Mouse (Mus musculus): Measurements from ENCODE around the gene Fibin.

The Fibin gene

DNA sequence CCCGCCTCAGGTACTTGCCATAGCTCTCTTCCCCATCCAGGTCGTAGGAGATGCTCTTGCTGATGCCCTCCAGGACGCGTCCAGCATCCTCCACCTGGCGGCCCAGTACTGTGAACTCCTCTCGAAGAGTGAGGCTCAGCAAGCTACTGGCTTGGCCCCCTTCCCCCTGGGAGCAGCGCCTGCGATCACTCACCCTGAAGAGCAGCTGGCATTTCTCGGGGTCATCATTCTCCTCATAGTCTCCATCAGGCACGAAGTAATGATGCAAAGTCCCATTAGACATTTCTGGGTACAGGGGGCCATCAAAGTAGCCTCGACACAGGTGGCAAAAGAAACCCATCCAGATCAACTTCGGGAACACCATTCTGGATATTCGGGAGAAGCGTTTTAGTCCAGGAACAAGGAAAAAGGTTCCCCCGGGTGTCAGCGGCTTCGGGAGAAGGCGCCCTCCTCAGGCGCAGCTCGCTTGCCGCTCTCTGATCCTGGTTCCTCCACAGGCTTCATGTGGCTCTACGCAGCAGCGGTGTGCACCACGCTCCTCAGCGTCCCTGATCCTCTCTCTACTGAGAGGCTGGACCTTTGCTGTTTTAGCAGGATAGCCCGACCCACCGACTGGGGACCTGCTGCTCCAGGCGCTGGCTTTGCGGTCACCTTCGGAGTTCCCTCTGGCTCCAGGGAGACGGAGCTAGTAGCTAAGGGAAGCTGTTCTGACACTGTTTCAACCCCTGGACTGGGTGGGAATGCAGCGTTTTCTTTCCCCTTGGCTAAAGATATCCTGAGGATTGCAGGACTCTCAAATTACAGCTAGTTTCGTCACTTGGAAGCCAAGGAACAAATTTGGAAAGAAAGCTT, at the start of gene Fibin:
TSS of gene Fibin (minus strand) at position 752 of the 852 bp plus-strand sequence.
- DNase-seq (ENCODE audit: low read depth, low spot score): peak; percentile 35

DNA sequence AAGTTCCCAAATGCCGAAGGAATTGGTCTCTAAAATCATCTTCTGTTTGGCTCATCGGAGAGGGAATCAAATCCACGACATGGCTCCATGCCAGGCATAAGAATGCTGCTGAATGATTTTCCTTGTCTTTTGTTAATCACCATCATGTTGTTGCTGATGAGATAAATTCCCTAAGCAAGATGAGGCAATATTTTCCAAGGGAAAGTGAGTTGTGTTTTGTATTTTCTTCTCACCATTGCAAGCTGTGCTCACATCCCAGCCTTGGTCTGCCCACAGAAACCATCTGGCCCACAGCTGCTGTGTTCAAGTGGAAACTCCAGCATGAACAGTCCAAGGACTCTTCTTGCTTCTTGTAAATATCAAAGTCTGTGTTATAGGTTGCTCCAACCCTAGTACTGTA, 48.4 kb upstream of the Fibin start:
- no peak for DNase-seq (ENCODE audit: low read depth, low spot score)

DNA sequence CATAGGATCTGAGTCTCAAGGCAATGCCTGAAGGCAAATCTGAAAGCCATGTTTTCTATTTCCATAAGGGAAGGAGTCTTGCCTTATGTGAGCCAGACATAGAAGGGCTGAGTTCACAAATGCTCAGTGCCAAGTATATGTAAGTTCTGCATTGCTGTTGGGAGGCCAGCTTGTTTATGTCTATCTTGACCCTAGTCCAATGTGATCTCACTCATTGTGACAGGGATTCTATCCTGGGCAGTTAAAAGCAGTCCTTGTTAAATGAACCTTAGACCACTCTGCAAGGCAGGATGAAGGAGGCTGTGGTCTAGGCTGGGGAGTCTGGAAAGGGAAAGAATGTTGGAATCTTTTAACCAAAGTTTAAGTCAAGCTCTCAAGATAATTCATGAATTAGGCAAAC, 45.8 kb upstream of the Fibin start:
- DNase-seq (ENCODE audit: low read depth, low spot score): no peak

DNA sequence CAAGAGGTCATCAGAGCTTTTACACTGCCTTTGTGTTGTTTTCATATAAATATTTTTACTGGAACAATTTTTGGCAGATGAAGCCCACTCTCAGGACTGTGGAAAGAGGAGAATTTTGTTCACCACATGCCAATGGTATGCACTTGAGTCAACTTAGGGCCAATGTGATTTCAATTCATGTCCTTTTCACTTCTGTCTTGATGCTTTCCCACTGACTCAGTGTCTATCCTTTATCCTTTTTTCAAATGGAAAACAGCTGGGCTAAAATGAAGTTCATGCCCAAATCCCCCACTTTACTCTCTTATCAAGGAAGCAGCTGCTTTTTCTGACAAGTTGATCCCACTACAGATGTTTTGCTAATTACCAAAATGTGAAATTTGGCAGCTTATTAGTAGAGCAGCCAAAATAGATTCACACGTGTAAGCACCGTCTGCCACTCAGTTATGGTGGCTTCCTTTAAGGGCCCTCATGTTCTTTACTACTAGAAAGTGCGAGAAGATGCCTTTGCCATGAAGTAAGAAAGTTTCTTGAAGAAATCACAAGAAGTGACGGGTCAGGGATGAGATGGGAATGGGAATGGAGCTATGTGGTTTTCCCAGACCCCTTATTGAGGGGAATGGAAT, 29.8 kb upstream of the Fibin start:
- DNase-seq (ENCODE audit: low read depth, low spot score): no peak

DNA sequence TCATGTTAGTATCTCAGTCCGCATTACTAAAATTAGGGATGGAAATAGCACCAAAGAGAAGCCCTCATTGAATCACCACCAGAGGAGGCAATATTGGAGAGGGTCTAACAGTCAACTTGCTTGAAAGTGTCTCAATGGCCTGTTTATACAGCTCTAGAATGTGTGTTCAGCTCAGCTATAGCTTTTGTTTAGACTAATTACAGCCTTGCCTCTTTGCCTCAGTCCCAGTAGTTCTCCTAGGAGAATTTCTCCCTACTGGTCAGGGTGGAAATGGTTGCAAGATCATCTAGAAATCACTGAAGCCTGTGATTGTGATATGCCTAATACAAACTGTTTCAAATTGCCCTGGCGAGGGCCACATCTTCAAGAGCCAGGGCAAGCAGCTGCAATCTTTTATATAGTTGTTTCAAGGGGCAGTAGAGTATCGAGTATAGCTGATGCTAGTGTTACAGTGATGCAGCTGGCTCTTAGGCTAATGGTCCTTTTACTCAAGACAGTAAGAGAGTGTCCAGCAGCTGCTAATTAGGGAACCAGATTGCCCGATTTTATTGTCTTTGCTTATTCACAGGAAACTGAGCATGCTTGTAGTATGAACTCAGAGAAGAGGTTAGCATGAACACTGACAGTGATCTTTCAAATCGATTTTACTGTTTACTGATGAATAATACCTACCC, 27.9 kb upstream of the Fibin start:
- no peak for DNase-seq (ENCODE audit: low read depth, low spot score)

DNA sequence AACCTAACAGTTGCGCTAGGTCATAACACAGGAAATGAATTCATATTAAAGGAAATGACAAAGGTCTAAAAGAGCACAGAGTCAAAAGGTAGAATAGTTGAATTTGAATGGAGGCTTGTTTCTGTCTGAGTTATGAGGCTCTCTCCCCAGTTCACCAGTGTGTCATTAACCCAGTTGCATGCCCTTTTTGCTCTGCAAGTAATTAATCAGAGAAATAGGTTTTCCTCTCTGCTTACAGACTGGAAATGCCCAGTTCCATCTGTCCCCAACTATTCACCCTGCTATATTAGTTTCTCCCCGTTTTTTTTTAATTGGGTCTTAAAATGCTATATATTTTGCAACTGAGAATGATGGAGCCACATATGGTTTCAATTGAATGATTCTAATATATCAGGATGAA, 16.8 kb upstream of the Fibin start:
- DNase-seq (ENCODE audit: low read depth, low spot score): peak; percentile 24

DNA sequence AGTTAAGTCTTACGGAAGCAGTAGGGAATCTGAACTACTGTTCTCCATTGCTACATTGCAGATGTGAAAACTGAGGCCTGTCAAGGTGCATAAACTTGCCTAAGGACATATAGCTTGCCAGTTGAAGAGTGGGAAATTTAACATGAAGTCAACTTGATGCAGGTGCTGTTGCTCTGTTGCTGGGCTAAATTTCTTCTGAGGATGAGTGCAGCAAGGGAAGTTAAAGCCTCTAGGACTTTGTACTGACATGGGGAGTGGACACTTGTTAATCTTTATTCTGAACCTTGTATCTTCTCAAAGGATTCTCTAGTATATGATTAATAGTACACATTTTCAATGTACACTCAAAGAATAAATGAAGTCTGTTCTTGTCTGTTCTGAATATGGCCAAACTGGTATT, 13.7 kb upstream of the Fibin start:
- no peak for DNase-seq (ENCODE audit: low read depth, low spot score)

DNA sequence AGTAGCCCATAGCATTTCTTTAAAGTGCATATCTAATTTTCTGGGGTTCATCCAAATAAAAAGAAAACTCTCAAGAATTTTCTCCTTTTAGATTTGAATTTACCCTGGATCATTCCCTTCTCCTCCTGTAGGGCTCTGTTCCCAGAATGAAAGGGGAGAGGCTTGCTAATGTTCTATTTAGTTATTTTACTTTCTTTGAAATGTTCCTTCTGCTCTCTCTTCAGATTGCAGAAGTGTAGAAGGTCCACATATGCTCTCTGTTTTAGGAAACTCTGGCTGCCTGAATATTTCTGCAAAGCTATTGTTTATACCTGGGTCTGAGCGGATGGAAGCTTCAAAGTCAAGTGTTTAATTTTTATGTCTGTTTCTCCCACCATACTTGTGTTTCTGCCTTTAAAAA, 12.5 kb upstream of the Fibin start:
- no peak for DNase-seq (ENCODE audit: low read depth, low spot score)

DNA sequence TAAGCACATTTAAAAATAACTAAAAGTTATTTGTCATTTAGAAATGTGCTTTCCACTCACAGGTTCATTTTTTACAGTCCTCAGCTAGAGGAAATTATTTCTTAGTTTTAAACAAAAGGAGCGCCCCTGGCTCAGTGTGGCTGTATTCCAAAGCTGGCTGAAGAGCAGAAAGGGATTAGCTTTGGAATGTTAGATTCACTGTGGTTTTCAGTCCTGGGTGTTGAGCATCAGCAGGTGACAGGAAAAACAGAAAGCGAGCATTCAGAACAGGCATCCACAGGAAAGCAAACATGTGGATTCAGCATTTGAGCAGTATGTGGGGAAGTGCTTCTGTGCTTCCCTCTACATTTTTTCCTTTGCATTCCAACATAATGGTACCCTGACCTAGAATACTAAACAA, 10.2 kb upstream of the Fibin start:
- no peak for DNase-seq (ENCODE audit: low read depth, low spot score)

DNA sequence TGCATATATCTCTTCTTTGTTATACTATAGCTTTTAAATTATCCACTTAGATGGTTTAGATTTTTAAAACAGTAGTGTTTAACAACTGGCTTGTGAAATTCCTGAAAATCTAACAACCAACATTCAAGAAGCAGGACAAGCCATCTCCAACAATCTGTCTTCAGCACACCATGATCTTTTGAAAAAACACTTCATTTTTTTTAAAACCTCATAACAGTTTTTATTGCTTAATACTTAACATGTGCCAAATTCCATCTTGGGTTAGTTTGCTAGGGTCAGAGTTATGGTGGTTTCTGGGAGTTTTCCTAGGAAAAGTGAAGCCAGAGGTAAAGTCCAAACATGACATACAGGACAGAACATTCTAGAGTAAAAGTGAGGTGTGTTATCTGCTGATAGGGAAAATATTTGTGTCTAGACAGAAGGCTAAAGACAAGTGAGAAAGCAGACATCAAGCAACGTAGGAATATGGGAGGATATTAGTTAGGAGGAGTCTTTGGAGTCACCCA, 4.5 kb upstream of the Fibin start:
- no peak for DNase-seq (ENCODE audit: low read depth, low spot score)

DNA sequence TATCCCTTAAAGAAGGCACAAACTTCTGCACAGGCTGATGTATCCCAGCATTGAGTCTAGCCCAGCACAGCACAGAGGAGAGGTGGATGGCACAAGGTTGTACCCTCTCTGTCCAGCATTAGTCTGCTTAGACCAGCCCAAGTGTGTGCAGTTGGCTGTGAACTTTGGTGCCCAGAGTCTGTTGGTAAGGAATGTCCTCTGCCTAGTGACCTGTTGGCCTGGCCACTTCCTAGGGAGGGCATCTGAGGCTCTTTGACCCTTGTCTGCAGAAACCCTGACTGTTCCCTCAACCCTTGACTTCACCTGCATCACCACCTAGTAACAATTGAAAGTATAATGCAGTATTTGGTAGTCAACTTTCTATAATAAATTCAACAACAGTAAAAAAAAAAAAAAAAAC, 2.4 kb upstream of the Fibin start:
- no peak for DNase-seq (ENCODE audit: low read depth, low spot score)

DNA sequence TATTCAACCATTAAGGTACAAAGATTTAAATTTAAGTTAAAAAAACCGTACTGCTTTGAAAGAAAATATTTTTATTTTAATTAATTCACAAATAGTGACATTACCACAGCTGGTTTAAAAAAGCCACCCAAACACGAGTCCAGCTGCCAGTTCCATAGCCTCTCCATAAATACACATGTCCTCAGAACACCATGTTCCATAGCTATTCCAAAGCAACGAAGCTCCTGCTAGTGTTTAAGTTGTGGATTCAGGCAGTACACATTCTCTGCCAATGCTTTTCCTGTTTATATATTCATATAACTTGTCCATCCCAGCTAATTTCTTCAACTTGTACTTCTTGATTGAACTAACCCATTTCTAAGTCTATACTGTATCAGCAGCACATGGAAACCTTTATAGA, 872 bp upstream of the Fibin start:
- no peak for DNase-seq (ENCODE audit: low read depth, low spot score)

DNA sequence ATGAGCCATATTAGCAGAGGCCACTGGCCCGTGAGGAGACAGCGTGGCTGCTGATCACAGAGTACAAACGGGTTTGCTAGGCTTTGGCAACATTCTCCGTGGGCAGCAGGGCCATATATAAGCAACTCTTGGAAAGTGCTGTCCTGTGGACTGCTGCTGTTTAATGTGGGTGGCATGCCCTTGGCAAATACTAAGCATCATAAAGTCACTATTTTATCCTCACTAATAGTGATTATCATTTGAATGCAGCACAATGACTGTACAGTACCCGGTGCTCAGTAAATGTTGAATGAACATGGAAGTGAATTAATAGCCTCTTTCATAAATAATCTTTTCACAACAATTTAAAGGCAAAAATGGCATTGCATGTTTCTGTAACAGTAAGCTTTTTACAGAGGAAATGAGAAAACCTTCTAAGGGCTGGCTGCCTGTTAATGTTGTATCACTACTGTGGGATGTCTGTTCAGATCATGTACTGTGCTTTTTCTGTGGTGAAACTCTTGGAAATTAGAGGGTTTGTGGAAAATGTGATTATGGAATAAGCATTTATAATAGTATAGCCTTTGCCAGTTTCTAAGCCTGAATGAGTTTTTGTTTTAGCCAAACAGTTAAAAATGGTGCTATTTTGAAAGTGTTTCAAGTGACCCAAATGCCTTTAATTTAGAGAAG, 9.5 kb downstream of the Fibin start:
- no peak for DNase-seq (ENCODE audit: low read depth, low spot score)

DNA sequence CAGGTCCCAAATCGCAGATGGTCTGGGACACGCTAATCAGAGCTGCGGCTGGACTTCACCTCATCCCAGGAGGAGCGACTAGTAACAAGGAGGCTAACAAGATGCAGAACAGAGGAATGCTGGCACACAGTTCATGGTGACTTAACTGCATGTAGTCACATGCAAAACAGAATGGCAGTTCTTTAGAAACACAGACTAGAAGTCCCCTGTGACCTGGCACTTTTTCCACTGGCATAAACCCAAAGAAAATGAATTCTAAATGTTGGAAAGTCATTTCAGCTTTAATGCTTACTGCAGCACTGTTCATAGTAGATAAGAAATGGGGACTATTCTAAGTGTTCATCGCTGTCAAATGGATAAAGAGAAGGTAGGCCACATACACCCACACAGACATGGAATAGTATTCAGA, 11.1 kb downstream of the Fibin start:
- DNase-seq (ENCODE audit: low read depth, low spot score): no peak

DNA sequence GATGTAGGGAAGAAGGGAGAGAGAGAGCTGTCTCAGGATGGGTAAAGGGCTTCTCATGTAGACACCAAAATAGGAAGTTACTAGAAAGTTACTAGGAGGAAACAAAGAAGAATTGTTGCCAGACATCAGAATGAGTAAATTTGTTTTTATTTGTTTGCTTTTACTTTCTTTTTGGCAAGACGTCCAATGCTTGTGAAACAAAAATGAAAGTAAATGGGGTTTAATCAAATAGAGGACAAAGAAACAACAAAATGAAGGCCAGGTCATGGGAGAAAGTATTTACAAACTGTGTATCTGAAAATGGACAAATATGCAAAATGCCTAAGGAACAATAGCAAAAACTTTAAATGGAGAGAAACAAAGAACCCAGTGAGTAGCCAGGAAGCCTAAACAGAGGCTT, 11.6 kb downstream of the Fibin start:
- no peak for DNase-seq (ENCODE audit: low read depth, low spot score)

DNA sequence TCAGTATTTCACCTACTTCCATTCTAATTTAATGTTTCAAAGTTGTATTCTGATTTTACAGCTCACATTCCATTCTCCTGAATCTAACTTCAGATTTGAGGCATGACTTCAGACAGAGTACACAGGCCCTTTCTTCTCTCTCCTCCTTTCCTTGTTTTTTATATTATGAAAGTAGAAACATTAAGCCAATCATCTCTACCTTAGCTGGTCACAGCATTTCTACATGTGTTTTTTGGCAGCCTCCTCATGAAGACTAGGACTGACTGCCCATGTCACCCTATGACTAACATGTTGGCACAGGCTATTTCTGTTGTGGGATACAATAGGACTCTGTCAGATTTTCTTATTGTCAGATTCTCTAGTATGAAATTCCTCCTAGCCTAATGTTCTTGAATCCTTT, 34.0 kb downstream of the Fibin start:
- no peak for DNase-seq (ENCODE audit: low read depth, low spot score)

DNA sequence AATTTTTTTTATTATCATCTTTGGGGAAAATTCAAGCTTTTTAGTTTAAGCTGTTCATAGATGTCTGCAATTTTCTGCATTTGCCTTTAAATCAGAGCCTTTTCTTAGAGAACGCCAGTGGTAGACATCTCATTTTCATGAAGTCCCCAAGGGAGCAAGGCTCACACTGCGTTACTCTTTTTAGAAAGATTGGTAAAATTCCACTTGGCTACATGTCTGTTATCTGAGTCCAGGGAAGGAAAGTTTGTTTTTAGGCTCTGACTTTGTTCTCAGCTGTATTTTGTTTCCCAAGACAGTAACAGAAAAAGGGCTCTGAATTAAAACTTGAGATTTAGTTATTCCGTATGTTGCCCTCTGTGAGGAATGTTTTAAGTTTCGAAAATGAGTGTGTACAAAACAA, 43.0 kb downstream of the Fibin start:
- DNase-seq (ENCODE audit: low read depth, low spot score): no peak

DNA sequence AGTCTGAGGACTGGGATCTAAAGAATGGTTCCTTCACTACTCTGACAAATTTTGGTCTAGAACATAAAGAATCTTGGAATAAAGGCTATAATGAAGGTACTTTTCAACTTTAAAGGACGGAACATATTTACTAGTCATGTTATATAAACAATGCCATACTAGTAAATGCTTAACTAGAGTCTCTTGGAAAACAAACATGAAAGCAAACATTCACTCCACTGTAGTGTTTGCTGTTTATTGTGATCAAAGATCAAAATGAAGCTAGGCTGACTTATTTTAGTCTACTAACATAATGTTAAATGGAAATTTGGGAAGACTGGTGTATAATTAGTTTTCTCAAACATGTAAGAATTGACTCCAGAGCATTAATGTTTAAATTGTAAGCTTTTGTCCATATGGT, 43.7 kb downstream of the Fibin start:
- no peak for DNase-seq (ENCODE audit: low read depth, low spot score)

DNA sequence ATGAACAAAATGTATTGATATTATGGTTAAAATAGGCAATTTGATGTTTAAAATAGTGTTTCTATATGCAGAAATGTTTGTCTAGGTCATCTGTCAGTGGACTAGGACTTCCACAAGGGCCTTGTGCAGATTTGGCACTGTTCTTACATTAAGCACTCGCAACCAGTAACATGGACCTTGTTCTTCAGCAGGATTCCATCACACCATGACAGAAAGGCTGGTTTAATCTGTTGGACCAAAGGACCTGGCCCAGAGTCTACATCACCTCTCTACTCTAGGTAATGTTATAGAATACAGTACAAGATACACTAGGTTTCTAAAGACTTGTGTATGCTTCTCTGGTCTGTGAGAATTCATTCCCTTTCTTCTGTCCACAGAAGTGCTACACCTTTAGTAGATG, 44.3 kb downstream of the Fibin start:
- DNase-seq (ENCODE audit: low read depth, low spot score): no peak

DNA sequence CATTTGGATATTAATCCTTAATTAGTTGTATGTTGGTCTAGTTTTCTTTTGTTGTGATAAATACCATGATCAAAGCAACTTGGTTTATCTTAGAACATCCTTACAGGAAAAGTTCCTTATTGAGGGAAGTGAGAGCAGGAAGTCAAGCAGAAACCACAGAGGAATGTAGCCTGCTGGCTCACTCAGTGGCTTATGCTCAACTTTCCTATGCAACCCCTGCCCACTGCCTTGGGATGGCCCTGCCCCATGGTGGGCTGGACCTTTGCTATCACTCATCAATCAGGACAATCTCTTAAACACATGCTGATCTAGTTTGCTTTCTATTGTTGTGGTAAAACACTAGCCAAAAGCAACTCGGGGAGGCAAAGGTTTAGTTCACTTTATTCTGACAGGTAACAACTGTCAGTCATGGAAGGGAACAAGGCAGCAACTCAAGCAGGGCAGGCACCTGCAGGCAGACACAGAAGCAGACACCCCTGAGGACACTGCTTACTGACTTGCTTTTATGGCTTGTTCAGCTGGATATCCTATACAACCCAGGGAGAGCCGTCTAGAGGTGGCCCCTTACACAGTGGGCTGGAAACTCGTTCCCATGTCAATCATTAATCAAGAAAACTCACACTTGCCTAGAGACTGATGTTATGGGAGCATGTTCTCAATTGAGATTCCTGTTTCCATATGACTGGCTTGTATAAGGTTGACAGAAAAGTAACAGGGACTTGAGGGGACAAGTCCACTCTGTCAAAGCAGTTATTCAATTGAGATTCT, 46.7 kb downstream of the Fibin start:
- DNase-seq (ENCODE audit: low read depth, low spot score): no peak

DNA sequence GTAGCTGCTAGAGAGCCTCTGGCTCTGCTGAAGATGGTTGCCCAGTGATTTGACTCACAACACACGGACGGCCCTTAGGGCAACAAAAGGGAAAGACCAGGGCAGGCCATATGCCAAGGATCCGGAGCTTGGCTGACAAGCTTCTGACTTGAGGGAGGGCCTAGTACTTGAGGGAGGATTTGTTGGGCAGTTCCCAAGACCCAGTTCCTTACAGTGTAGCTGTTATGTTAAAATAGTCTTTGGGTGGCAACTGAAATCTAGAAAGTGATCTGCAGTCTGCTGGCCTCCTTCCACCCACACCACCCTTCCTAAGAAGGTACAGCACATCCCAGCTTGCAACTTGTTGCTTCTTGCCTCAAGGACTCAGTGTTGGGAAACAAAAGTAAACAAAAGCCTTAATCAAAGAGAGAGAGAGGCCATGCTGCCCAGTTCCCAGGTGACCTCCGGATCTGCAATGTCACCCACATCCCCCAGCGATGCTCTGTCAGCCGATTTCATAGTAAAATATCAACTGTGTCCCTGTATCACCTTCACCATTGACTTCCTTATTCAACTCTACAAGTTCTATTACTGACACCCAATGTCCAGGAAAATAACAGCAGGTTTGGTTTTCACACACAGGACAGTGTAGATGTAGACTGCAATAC, 48.4 kb downstream of the Fibin start, which contains the start of gene Bbox1:
TSS of gene Bbox1 (minus strand) at position 52 of the 647 bp plus-strand sequence.
- no peak for DNase-seq (ENCODE audit: low read depth, low spot score)
